Mouse (Mus musculus): ENCODE data around the gene 1700024G13Rik. TPM values are rescaled to one million over a fixed set of nuclear protein-coding genes. Genes with fewer than 3 reads are reported as not detected.
"Not testable (repeated sequence)": the region's sequence is repeated elsewhere in the genome, so short reads cannot be mapped to it uniquely, and the experiment has no call there.

The 1700024G13Rik gene
- polyA plus RNA-seq, 1 experiment from 2014 or later = not detected

- Histone ChIP-seq H3K4me1 (ENCODE audit: control insufficient read depth, low read depth, low read length) (no peaks in the 10 kb centered on the region), H3K36me3 (ENCODE audit: control insufficient read depth, insufficient read depth) (no peaks in the 10 kb centered on the region), H3K9ac (ENCODE audit: low read depth, low read length) (no peak overlapping the region), H3K27ac (ENCODE audit: low read length) (no peak overlapping the region), H3K9me3 (replicated peaks; ENCODE audit: control insufficient read depth, low read length) (no peaks in the 10 kb centered on the region), H3K4me2 (ENCODE audit: low read depth, low read length) (no peak overlapping the region), H3K27me3 (ENCODE audit: control insufficient read depth, insufficient read depth, low read depth, low read length) (peaks cover 15% of the 10 kb centered on the region), H3K4me3 (ENCODE audit: low read depth, low read length) (no peak overlapping the region)
- 18% methylated on average over 7 of the region's 7 CpGs for WGBS (ENCODE audit: insufficient replicate concordance)
- ATAC-seq (ENCODE audit: low read depth) = no peak
Observed at GRCm38 (mm10) chr14:32381066-32381465, 7.1 kb downstream of the 1700024G13Rik start.

DNA sequence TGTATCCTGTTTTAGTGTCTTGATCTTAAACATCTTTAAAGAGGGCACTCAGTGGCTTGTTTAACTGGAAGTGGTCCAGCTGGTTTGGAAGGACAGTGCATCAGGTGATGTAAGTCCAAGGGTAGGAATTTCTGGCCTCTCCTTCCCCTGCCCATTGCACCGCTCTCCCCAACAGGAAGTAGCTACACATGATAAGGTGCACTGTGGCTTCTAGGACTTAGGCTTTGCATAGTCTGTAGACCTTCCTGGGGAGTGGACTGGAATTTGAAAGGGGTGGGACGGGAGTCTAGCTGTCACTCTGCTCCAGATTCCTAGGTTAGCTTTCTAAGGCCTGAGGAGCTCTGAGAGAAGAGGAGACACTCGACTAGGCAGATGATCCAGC is 8.1 kb downstream of the 1700024G13Rik start:
- 24% methylated on average over 3 of the region's 3 CpGs for WGBS (ENCODE audit: insufficient replicate concordance)
- Histone ChIP-seq H3K4me2 (ENCODE audit: low read depth, low read length) (no peak overlapping the region), H3K9ac (ENCODE audit: low read depth, low read length) (no peak overlapping the region), H3K27ac (ENCODE audit: low read length) (no peak overlapping the region), H3K9me3 (replicated peaks; ENCODE audit: control insufficient read depth, low read length) (no peaks in the 10 kb centered on the region), H3K36me3 (ENCODE audit: control insufficient read depth, insufficient read depth) (no peaks in the 10 kb centered on the region), H3K27me3 (ENCODE audit: control insufficient read depth, insufficient read depth, low read depth, low read length) (peaks cover 15% of the 10 kb centered on the region), H3K4me3 (ENCODE audit: low read depth, low read length) (no peak overlapping the region), H3K4me1 (ENCODE audit: control insufficient read depth, low read depth, low read length) (no peaks in the 10 kb centered on the region)
- ATAC-seq (ENCODE audit: low read depth) = no peak

DNA sequence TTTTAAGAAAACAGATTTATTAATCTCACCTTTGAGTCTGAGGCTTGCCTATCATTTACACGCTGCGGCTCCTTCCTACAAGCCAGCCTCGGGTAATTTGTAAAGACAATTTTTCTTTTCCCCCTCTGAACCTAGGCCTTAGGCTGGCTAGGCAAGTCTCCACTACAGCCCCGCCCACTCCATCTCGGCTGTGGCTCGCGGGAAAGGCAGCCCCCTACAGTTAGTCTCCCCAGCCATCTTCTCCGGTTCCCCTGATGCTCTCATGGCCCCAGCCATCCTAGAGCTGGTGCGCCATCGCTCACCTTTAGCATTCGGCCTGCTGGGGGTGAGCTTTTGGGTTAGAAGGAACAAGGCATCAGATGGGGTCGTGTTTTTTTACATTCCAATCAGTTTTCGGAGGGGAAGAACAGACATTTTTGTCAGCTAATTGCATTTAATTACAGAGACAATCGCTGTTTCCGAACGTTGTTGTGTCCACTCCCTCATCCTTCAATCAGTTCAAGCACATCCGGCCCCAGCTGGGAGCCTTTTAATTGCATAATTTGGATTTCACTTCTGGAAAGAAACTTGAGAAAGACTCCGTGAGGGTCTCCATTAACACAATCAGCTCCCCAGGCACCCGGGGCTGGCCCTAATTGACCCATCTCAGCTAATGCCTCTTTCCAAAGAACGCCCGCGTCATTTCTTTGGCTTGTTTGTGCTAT is 8.6 kb downstream of the 1700024G13Rik start:
- Histone ChIP-seq H3K27ac (ENCODE audit: low read length) (no peak overlapping the region), H3K4me3 (ENCODE audit: low read depth, low read length) (no peak overlapping the region), H3K4me1 (ENCODE audit: control insufficient read depth, low read depth, low read length) (no peaks in the 10 kb centered on the region), H3K9ac (ENCODE audit: low read depth, low read length) (no peak overlapping the region), H3K4me2 (ENCODE audit: low read depth, low read length) (no peak overlapping the region), H3K27me3 (ENCODE audit: control insufficient read depth, insufficient read depth, low read depth, low read length) (peaks cover 15% of the 10 kb centered on the region), H3K9me3 (replicated peaks; ENCODE audit: control insufficient read depth, low read length) (no peaks in the 10 kb centered on the region), H3K36me3 (ENCODE audit: control insufficient read depth, insufficient read depth) (no peaks in the 10 kb centered on the region)
- ATAC-seq (ENCODE audit: low read depth) = no peak
- WGBS (ENCODE audit: insufficient replicate concordance) = 19% methylated on average over 22 of the region's 22 CpGs

DNA sequence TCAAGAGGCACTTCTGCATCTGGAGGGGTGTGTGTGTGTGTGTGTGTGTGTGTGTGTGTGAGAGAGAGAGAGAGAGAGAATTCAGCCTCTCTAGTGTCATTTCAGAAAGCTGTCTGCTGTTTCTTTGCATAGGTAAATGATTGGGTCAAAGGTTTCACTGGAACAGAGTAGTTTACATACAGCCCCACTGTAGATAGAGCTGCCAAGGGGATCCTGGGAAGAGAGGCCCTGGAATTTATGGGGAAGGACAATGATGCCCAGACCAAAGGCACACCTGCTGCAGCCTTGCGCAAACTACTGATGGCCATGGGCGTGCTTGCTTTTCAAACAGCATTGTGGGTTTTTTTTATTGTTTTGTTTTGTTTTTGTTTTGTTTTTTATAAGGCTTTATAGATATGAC is 15.7 kb downstream of the 1700024G13Rik start:
- ATAC-seq (ENCODE audit: low read depth) = no peak
- Histone ChIP-seq H3K9me3 (replicated peaks; ENCODE audit: control insufficient read depth, low read length) (no peaks in the 10 kb centered on the region), H3K9ac (ENCODE audit: low read depth, low read length) (no peak overlapping the region), H3K36me3 (ENCODE audit: control insufficient read depth, insufficient read depth) (no peaks in the 10 kb centered on the region), H3K27ac (ENCODE audit: low read length) (no peak overlapping the region), H3K27me3 (ENCODE audit: control insufficient read depth, insufficient read depth, low read depth, low read length) (no peaks in the 10 kb centered on the region), H3K4me3 (ENCODE audit: low read depth, low read length) (no peak overlapping the region), H3K4me2 (ENCODE audit: low read depth, low read length) (no peak overlapping the region), H3K4me1 (ENCODE audit: control insufficient read depth, low read depth, low read length) (no peaks in the 10 kb centered on the region)
- 57% methylated on average over 2 of the region's 2 CpGs for WGBS (ENCODE audit: insufficient replicate concordance)

DNA sequence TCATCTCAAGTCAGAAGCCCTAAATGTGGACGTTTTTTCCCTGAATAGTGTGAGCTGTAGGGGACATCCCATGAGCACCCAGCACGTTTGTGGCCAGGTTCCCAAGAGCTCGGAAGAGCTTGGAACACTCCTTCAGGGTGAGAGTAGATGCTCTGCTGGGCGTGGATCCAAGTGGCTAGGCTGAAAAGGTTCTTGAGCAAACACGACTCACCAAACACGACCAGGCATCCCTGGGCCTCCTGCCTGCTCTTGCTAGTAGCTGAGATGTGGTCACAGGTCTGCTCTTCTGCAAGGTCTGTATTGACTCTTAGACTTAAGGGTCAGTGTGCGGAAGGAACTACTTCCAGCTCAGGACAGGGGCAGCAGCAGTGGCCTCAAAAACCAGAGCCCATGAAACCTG is 18.4 kb downstream of the 1700024G13Rik start:
- no peak overlapping the region for H3K9ac ChIP-seq (ENCODE audit: low read depth, low read length)
- no peaks in the 10 kb centered on the region for H3K9me3 ChIP-seq (replicated peaks; ENCODE audit: control insufficient read depth, low read length)
- no peaks in the 10 kb centered on the region for H3K4me1 ChIP-seq (ENCODE audit: control insufficient read depth, low read depth, low read length)
- 47% methylated on average over 7 of the region's 7 CpGs for WGBS (ENCODE audit: insufficient replicate concordance)
- no peaks in the 10 kb centered on the region for H3K27me3 ChIP-seq (ENCODE audit: control insufficient read depth, insufficient read depth, low read depth, low read length)
- ATAC-seq (ENCODE audit: low read depth) = no peak
- no peak overlapping the region for H3K4me3 ChIP-seq (ENCODE audit: low read depth, low read length)
- no peak overlapping the region for H3K27ac ChIP-seq (ENCODE audit: low read length)
- no peak overlapping the region for H3K4me2 ChIP-seq (ENCODE audit: low read depth, low read length)
- H3K36me3 ChIP-seq (ENCODE audit: control insufficient read depth, insufficient read depth) = no peaks in the 10 kb centered on the region

GRCm38 (mm10) chr14:32364359-32364758 is 23.8 kb downstream of the 1700024G13Rik start:
- H3K9me3 ChIP-seq (replicated peaks; ENCODE audit: control insufficient read depth, low read length) = no peaks in the 10 kb centered on the region
- no peak overlapping the region for H3K4me3 ChIP-seq (ENCODE audit: low read depth, low read length)
- no peak overlapping the region for H3K27ac ChIP-seq (ENCODE audit: low read length)
- no peak overlapping the region for H3K4me2 ChIP-seq (ENCODE audit: low read depth, low read length)
- ATAC-seq (ENCODE audit: low read depth) = no peak
- no peaks in the 10 kb centered on the region for H3K4me1 ChIP-seq (ENCODE audit: control insufficient read depth, low read depth, low read length)
- 43% methylated on average over 7 of the region's 7 CpGs for WGBS (ENCODE audit: insufficient replicate concordance)
- H3K36me3 ChIP-seq (ENCODE audit: control insufficient read depth, insufficient read depth) = no peaks in the 10 kb centered on the region
- no peaks in the 10 kb centered on the region for H3K27me3 ChIP-seq (ENCODE audit: control insufficient read depth, insufficient read depth, low read depth, low read length)
- no peak overlapping the region for H3K9ac ChIP-seq (ENCODE audit: low read depth, low read length)

- not testable (repeated sequence) for H3K4me3 ChIP-seq (ENCODE audit: low read depth, low read length); H3K4me1 ChIP-seq (ENCODE audit: control insufficient read depth, low read depth, low read length); H3K4me2 ChIP-seq (ENCODE audit: low read depth, low read length); ATAC-seq (ENCODE audit: low read depth); H3K9ac ChIP-seq (ENCODE audit: low read depth, low read length); H3K36me3 ChIP-seq (ENCODE audit: control insufficient read depth, insufficient read depth); H3K27ac ChIP-seq (ENCODE audit: low read length); H3K27me3 ChIP-seq (ENCODE audit: control insufficient read depth, insufficient read depth, low read depth, low read length); H3K9me3 ChIP-seq (replicated peaks; ENCODE audit: control insufficient read depth, low read length)
- 21% methylated on average over 6 of the region's 6 CpGs for WGBS (ENCODE audit: insufficient replicate concordance)
Observed at GRCm38 (mm10) chr14:32351181-32351920, 36.8 kb downstream of the 1700024G13Rik start.

DNA sequence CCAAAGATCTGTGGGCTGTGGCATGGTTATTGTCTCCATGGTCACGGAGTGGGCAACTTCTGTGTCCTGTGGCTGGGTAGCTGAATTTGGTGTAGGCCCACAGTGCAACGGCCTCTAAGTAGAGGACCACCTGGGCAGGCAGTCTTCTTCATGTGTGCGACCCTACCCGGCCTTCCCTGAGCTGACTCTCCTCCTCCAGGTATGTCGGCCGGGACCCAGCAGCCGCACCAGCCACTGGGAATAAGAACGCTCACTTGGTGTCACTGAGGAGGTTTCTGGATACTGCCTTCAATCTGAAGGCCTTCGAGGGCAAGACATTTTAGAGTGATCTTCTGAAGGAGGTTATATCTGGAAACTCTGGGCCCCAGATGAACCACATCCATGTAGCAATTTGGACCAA is 40.9 kb downstream of the 1700024G13Rik start:
- Histone ChIP-seq H3K27ac (ENCODE audit: low read length) (no peak overlapping the region), H3K4me3 (ENCODE audit: low read depth, low read length) (no peak overlapping the region), H3K27me3 (ENCODE audit: control insufficient read depth, insufficient read depth, low read depth, low read length) (no peaks in the 10 kb centered on the region), H3K36me3 (ENCODE audit: control insufficient read depth, insufficient read depth) (no peaks in the 10 kb centered on the region), H3K9ac (ENCODE audit: low read depth, low read length) (no peak overlapping the region), H3K9me3 (replicated peaks; ENCODE audit: control insufficient read depth, low read length) (no peaks in the 10 kb centered on the region), H3K4me2 (ENCODE audit: low read depth, low read length) (no peak overlapping the region), H3K4me1 (ENCODE audit: control insufficient read depth, low read depth, low read length) (no peaks in the 10 kb centered on the region)
- no peak for ATAC-seq (ENCODE audit: low read depth)
- WGBS (ENCODE audit: insufficient replicate concordance) = 74% methylated on average over 9 of the region's 9 CpGs

- H3K27me3 ChIP-seq (ENCODE audit: control insufficient read depth, insufficient read depth, low read depth, low read length) = no peaks in the 10 kb centered on the region
Observed at GRCm38 (mm10) chr14:32344694-32345093, 43.5 kb downstream of the 1700024G13Rik start.

More at GRCm38 (mm10) chr14:32344694-32345093, 43.5 kb downstream of the 1700024G13Rik start:
- Histone ChIP-seq H3K4me2 (ENCODE audit: low read depth, low read length) (no peak overlapping the region), H3K9ac (ENCODE audit: low read depth, low read length) (no peak overlapping the region), H3K4me1 (ENCODE audit: control insufficient read depth, low read depth, low read length) (no peaks in the 10 kb centered on the region), H3K9me3 (replicated peaks; ENCODE audit: control insufficient read depth, low read length) (no peaks in the 10 kb centered on the region), H3K27ac (ENCODE audit: low read length) (no peak overlapping the region), H3K4me3 (ENCODE audit: low read depth, low read length) (no peak overlapping the region), H3K36me3 (ENCODE audit: control insufficient read depth, insufficient read depth) (no peaks in the 10 kb centered on the region)
- no peak for ATAC-seq (ENCODE audit: low read depth)
- 63% methylated on average over 9 of the region's 10 CpGs for WGBS (ENCODE audit: insufficient replicate concordance)

Measured in liver, embryonic 16.5 days (tissue).